Mouse (Mus musculus): ENCODE results near the gene Pcbp2. TPM values are rescaled to one million over a fixed set of nuclear protein-coding genes. Genes with fewer than 3 reads are reported as not detected.

Gene Pcbp2
- polyA plus RNA-seq, 1 experiment from 2014 or later = 152 TPM

- Histone ChIP-seq H3K4me1 (ENCODE audit: control insufficient read depth, insufficient read depth, low read length) (peaks cover 25% of the 10 kb centered on the region), H3K27ac (ENCODE audit: low read length) (peak within 1 kb of the TSS; percentile 100), H3K9me3 (ENCODE audit: control insufficient read depth, low read length) (no peaks in the 10 kb centered on the region), H3K4me2 (ENCODE audit: low read depth, low read length) (peak within 1 kb of the TSS; percentile 92), H3K9ac (ENCODE audit: low read depth, low read length) (peak within 1 kb of the TSS; percentile 74), H3K27me3 (replicated peaks; ENCODE audit: control insufficient read depth, insufficient read depth, low read length) (no peaks in the 10 kb centered on the region), H3K36me3 (ENCODE audit: control insufficient read depth, insufficient read depth, low read length) (no peaks in the 10 kb centered on the region), H3K4me3 (ENCODE audit: low read length) (peak within 1 kb of the TSS; percentile 71)
- ATAC-seq = no peak
- under 1% methylated on average over 43 of the region's 43 CpGs for WGBS
Measured at GRCm38 (mm10) chr15:102516728-102517404, 46.5 kb downstream of the Pcbp2 start, which contains the start of gene Map3k12. TSS of gene Map3k12 (minus strand) at chr15:102517064.

GRCm38 (mm10) chr15:102517631-102517975 lies 47.3 kb downstream of the Pcbp2 start:
- under 1% methylated on average over 10 of the region's 10 CpGs for WGBS
- ATAC-seq = no peak

GRCm38 (mm10) chr15:102517976-102518858 lies 47.9 kb downstream of the Pcbp2 start, which contains the start of gene Tarbp2:
TSS of gene Tarbp2 (plus strand) at chr15:102518192.
- H3K27ac ChIP-seq (ENCODE audit: low read length) = peak within 1 kb of the TSS; percentile 100
- no peaks in the 10 kb centered on the region for H3K36me3 ChIP-seq (ENCODE audit: control insufficient read depth, insufficient read depth, low read length)
- under 1% methylated on average over 60 of the region's 60 CpGs for WGBS
- peaks cover 19% of the 10 kb centered on the region for H3K4me1 ChIP-seq (ENCODE audit: control insufficient read depth, insufficient read depth, low read length)
- no peaks in the 10 kb centered on the region for H3K9me3 ChIP-seq (ENCODE audit: control insufficient read depth, low read length)
- peak; percentile 94 for ATAC-seq
- peak within 1 kb of the TSS; percentile 71 for H3K4me3 ChIP-seq (ENCODE audit: low read length)
- peak within 1 kb of the TSS; percentile 92 for H3K4me2 ChIP-seq (ENCODE audit: low read depth, low read length)
- H3K27me3 ChIP-seq (replicated peaks; ENCODE audit: control insufficient read depth, insufficient read depth, low read length) = no peaks in the 10 kb centered on the region
- H3K9ac ChIP-seq (ENCODE audit: low read depth, low read length) = peak within 1 kb of the TSS; percentile 94

More at GRCm38 (mm10) chr15:102517631-102517975, 47.3 kb downstream of the Pcbp2 start:
- H3K4me3 ChIP-seq (ENCODE audit: low read length) = peak overlapping the region; percentile 71
- peak overlapping the region; percentile 69 for H3K27ac ChIP-seq (ENCODE audit: low read length)
- no peaks in the 10 kb centered on the region for H3K9me3 ChIP-seq (ENCODE audit: control insufficient read depth, low read length)
- H3K36me3 ChIP-seq (ENCODE audit: control insufficient read depth, insufficient read depth, low read length) = no peaks in the 10 kb centered on the region
- H3K9ac ChIP-seq (ENCODE audit: low read depth, low read length) = peak overlapping the region; percentile 74
- H3K27me3 ChIP-seq (replicated peaks; ENCODE audit: control insufficient read depth, insufficient read depth, low read length) = no peaks in the 10 kb centered on the region
- H3K4me2 ChIP-seq (ENCODE audit: low read depth, low read length) = peak overlapping the region; percentile 92
- H3K4me1 ChIP-seq (ENCODE audit: control insufficient read depth, insufficient read depth, low read length) = peaks cover 19% of the 10 kb centered on the region

- no peak for ATAC-seq
- Histone ChIP-seq H3K4me2 (ENCODE audit: low read depth, low read length) (peak overlapping the region; percentile 91), H3K27ac (ENCODE audit: low read length) (peak overlapping the region; percentile 100), H3K4me1 (ENCODE audit: control insufficient read depth, insufficient read depth, low read length) (peaks cover 19% of the 10 kb centered on the region), H3K27me3 (replicated peaks; ENCODE audit: control insufficient read depth, insufficient read depth, low read length) (no peaks in the 10 kb centered on the region), H3K9ac (ENCODE audit: low read depth, low read length) (peak overlapping the region; percentile 94), H3K36me3 (ENCODE audit: control insufficient read depth, insufficient read depth, low read length) (peaks cover 4% of the 10 kb centered on the region; the same call in 1 of the 2 replicates), H3K4me3 (ENCODE audit: low read length) (peak overlapping the region; percentile 71), H3K9me3 (ENCODE audit: control insufficient read depth, low read length) (no peaks in the 10 kb centered on the region)
- WGBS = 11% methylated on average over 9 of the region's 9 CpGs
Measured at GRCm38 (mm10) chr15:102518859-102519201, 48.5 kb downstream of the Pcbp2 start.

- WGBS = 58% methylated on average over 16 of the region's 17 CpGs
- Histone ChIP-seq H3K36me3 (ENCODE audit: control insufficient read depth, insufficient read depth, low read length) (peaks cover 6% of the 10 kb centered on the region), H3K4me3 (ENCODE audit: low read length) (peak overlapping the region; percentile 71), H3K27me3 (replicated peaks; ENCODE audit: control insufficient read depth, insufficient read depth, low read length) (no peaks in the 10 kb centered on the region), H3K4me1 (ENCODE audit: control insufficient read depth, insufficient read depth, low read length) (peaks cover 19% of the 10 kb centered on the region), H3K27ac (ENCODE audit: low read length) (peak overlapping the region; percentile 100), H3K4me2 (ENCODE audit: low read depth, low read length) (peak overlapping the region; percentile 91), H3K9me3 (ENCODE audit: control insufficient read depth, low read length) (no peaks in the 10 kb centered on the region), H3K9ac (ENCODE audit: low read depth, low read length) (peak overlapping the region; percentile 94)
- no peak for ATAC-seq
Measured at GRCm38 (mm10) chr15:102519211-102520141, 49.1 kb downstream of the Pcbp2 start.

GRCm38 (mm10) chr15:102520416-102520815 lies 50.1 kb downstream of the Pcbp2 start:
- Histone ChIP-seq H3K27ac (ENCODE audit: low read length) (no peak overlapping the region; the same call in 1 of the 2 replicates), H3K9me3 (ENCODE audit: control insufficient read depth, low read length) (no peaks in the 10 kb centered on the region), H3K9ac (ENCODE audit: low read depth, low read length) (peak overlapping the region; percentile 31; the same call in 1 of the 2 replicates), H3K27me3 (replicated peaks; ENCODE audit: control insufficient read depth, insufficient read depth, low read length) (no peaks in the 10 kb centered on the region), H3K36me3 (ENCODE audit: control insufficient read depth, insufficient read depth, low read length) (peaks cover 8% of the 10 kb centered on the region), H3K4me3 (ENCODE audit: low read length) (no peak overlapping the region), H3K4me1 (ENCODE audit: control insufficient read depth, insufficient read depth, low read length) (peaks cover 19% of the 10 kb centered on the region), H3K4me2 (ENCODE audit: low read depth, low read length) (no peak overlapping the region)
- 68% methylated on average over 4 of the region's 4 CpGs for WGBS
- ATAC-seq = no peak

- peaks cover 8% of the 10 kb centered on the region for H3K36me3 ChIP-seq (ENCODE audit: control insufficient read depth, insufficient read depth, low read length)
- peaks cover 15% of the 10 kb centered on the region for H3K4me1 ChIP-seq (ENCODE audit: control insufficient read depth, insufficient read depth, low read length)
- ATAC-seq = no peak
- H3K4me2 ChIP-seq (ENCODE audit: low read depth, low read length) = no peak overlapping the region
- no peaks in the 10 kb centered on the region for H3K9me3 ChIP-seq (ENCODE audit: control insufficient read depth, low read length)
- no peaks in the 10 kb centered on the region for H3K27me3 ChIP-seq (replicated peaks; ENCODE audit: control insufficient read depth, insufficient read depth, low read length)
- 69% methylated on average over 4 of the region's 4 CpGs for WGBS
- H3K9ac ChIP-seq (ENCODE audit: low read depth, low read length) = no peak overlapping the region
- H3K4me3 ChIP-seq (ENCODE audit: low read length) = no peak overlapping the region
- no peak overlapping the region for H3K27ac ChIP-seq (ENCODE audit: low read length)
Measured at GRCm38 (mm10) chr15:102521480-102521879, 51.1 kb downstream of the Pcbp2 start.

- 10% methylated on average over 3 of the region's 3 CpGs for WGBS
- H3K36me3 ChIP-seq (ENCODE audit: control insufficient read depth, insufficient read depth, low read length) = peaks cover 16% of the 10 kb centered on the region
- no peak for ATAC-seq
Measured at GRCm38 (mm10) chr15:102524892-102525485, 54.6 kb downstream of the Pcbp2 start, which contains the start of gene Npff. TSS of gene Npff (minus strand) at chr15:102524942.

More at GRCm38 (mm10) chr15:102524892-102525485, 54.6 kb downstream of the Pcbp2 start, which contains the start of gene Npff:
- no peak within 1 kb of the TSS for H3K4me2 ChIP-seq (ENCODE audit: low read depth, low read length)
- H3K27ac ChIP-seq (ENCODE audit: low read length) = no peak within 1 kb of the TSS
- H3K27me3 ChIP-seq (replicated peaks; ENCODE audit: control insufficient read depth, insufficient read depth, low read length) = no peaks in the 10 kb centered on the region
- H3K4me3 ChIP-seq (ENCODE audit: low read length) = no peak within 1 kb of the TSS
- H3K9ac ChIP-seq (ENCODE audit: low read depth, low read length) = no peak within 1 kb of the TSS
- no peaks in the 10 kb centered on the region for H3K9me3 ChIP-seq (ENCODE audit: control insufficient read depth, low read length)
- peaks cover 7% of the 10 kb centered on the region for H3K4me1 ChIP-seq (ENCODE audit: control insufficient read depth, insufficient read depth, low read length)
